Mouse (Mus musculus) central nervous system, embryonic 14 days (tissue): ENCODE measurements around the gene Retn. TPM values are rescaled to one million over a fixed set of nuclear protein-coding genes. Genes with fewer than 3 reads are reported as not detected.

ENCODE experiments used
- polyA plus RNA-seq: library from polyadenylated mRNA; depleted of rRNA; stranded (reverse); fragments of >200 nt; gene quantifications from 2 replicates; pipeline ENCODE4 v1.2.3, GENCODE M21; 2012; rRNA removed

Retn gene
- 0.45 and 0.53 TPM in 2 replicates for polyA plus RNA-seq

GRCm38 (mm10) chr8:3655526-3655925, at the start of gene Retn:
Gene Retn, plus strand, starts transcription at chr8:3655770.

GRCm38 (mm10) chr8:3621199-3621970, 34.2 kb upstream of the Retn start, which contains the start of the genes Xab2 and Pet100:
Gene Xab2, minus strand, starts transcription at chr8:3621316.
Gene Pet100, plus strand, starts transcription at chr8:3621548.

GRCm38 (mm10) chr8:3625445-3625844, 30.1 kb upstream of the Retn start, which contains the start of gene Pcp2:
Gene Pcp2, minus strand, starts transcription at chr8:3625545.

GRCm38 (mm10) chr8:3630647-3631477, 24.7 kb upstream of the Retn start, which contains the start of gene Stxbp2:
Gene Stxbp2, plus strand, starts transcription at chr8:3630955.

GRCm38 (mm10) chr8:3665507-3665906, 9.9 kb downstream of the Retn start, which contains the start of gene Mcemp1:
Gene Mcemp1, plus strand, starts transcription at chr8:3665754.

GRCm38 (mm10) chr8:3671980-3672491, 16.5 kb downstream of the Retn start, which contains the start of gene Fcor:
Gene Fcor, minus strand, starts transcription at chr8:3672362.

GRCm38 (mm10) chr8:3676131-3676992, 20.8 kb downstream of the Retn start, which contains the start of gene Trappc5:
Gene Trappc5, plus strand, starts transcription at chr8:3676299.

GRCm38 (mm10) chr8:3694121-3694520, 38.6 kb downstream of the Retn start, which contains the start of gene Fcer2a:
Gene Fcer2a, minus strand, starts transcription at chr8:3694175.

Other genes with a start within 250 kb of the Retn start
- 4.2 and 4.9 TPM in 2 replicates for gene Pex11g, start 188.1 kb upstream of the Retn start, polyA plus RNA-seq
- gene Tex45, start 184.9 kb upstream of the Retn start, polyA plus RNA-seq, result 0.26 and 0.36 TPM in 2 replicates
- 102 and 108 TPM in 2 replicates for gene Zfp358, start 162.6 kb upstream of the Retn start, polyA plus RNA-seq
- 263 and 271 TPM in 2 replicates for gene Mcoln1, start 155.3 kb upstream of the Retn start, polyA plus RNA-seq
- 47.3 and 60.4 TPM in 2 replicates for gene Pnpla6, start 140.4 kb upstream of the Retn start, polyA plus RNA-seq
- 0.88 and 1.1 TPM in 2 replicates for gene C330021F23Rik, start 87.8 kb upstream of the Retn start, polyA plus RNA-seq
- 65.6 and 66.3 TPM in 2 replicates for gene Camsap3, start 68.5 kb upstream of the Retn start, polyA plus RNA-seq
- gene Xab2, start 34.5 kb upstream of the Retn start, polyA plus RNA-seq, result 70.7 and 75.6 TPM in 2 replicates
- 58.7 and 80.5 TPM in 2 replicates for gene Pet100, start 34.2 kb upstream of the Retn start, polyA plus RNA-seq
- gene Pcp2, start 30.2 kb upstream of the Retn start, polyA plus RNA-seq, result 0.82 and 1.9 TPM in 2 replicates
- 122 and 144 TPM in 2 replicates for gene Stxbp2, start 24.8 kb upstream of the Retn start, polyA plus RNA-seq
- gene Mcemp1, start 10.0 kb downstream of the Retn start, polyA plus RNA-seq, result 0.32 and 0.35 TPM in 2 replicates
- gene Fcor, start 16.6 kb downstream of the Retn start, polyA plus RNA-seq, result 8.4 and 11.6 TPM in 2 replicates
- gene Trappc5, start 20.5 kb downstream of the Retn start, polyA plus RNA-seq, result 51.9 and 54.3 TPM in 2 replicates
- gene Fcer2a, start 38.4 kb downstream of the Retn start, polyA plus RNA-seq, result not detected in 2 replicates
- gene Clec4g, start 64.9 kb downstream of the Retn start, polyA plus RNA-seq, result 0.04 TPM in 1 of 2 replicates, not detected in the other
- gene Cd209a, start 93.2 kb downstream of the Retn start, polyA plus RNA-seq, result 0.12 and 0.13 TPM in 2 replicates
- gene Cd209e, start 198.5 kb downstream of the Retn start, polyA plus RNA-seq, result not detected in 2 replicates
- gene Cd209d, start 222.8 kb downstream of the Retn start, polyA plus RNA-seq, result not detected in 2 replicates